Mouse (Mus musculus) midbrain, embryonic 13.5 days (tissue): ENCODE data around the gene Fgf16. TPM values are rescaled to one million over a fixed set of nuclear protein-coding genes. Genes with fewer than 3 reads are reported as not detected.

Experiments
- ATAC-seq: fragments of 200-750 bp; cut with Nextera tagmentation; 2 replicates; pipeline ENCODE4 v1.8.0; 2017; ENCODE audit warnings: mild to moderate bottlenecking, moderate TSS enrichment, moderate library complexity
- H3K27ac ChIP-seq: fragments of 300-500 bp; sonication (generic); 2 replicates; pipeline ENCODE4 v1.5.1; 2015; ENCODE audit warnings: inconsistent platforms, mild to moderate bottlenecking, moderate library complexity
- H3K27me3 ChIP-seq: fragments of 300-500 bp; sonication (generic); 2 replicates; pipeline ENCODE4 v1.6.1; 2015; ENCODE audit warnings: mild to moderate bottlenecking, inconsistent platforms
- H3K36me3 ChIP-seq: fragments of 300-500 bp; sonication (generic); 2 replicates; pipeline ENCODE4 v1.6.1; 2015; ENCODE audit warnings: mild to moderate bottlenecking, inconsistent platforms
- H3K4me1 ChIP-seq: fragments of 300-500 bp; sonication (generic); replicated peaks from 2 replicates; pipeline ENCODE4 v1.6.1; 2015; ENCODE audit warnings: inconsistent platforms
- H3K4me2 ChIP-seq: fragments of 300-500 bp; sonication (generic); replicated peaks from 2 replicates; pipeline ENCODE4 v1.6.1; 2015; ENCODE audit warnings: moderate library complexity, mild to moderate bottlenecking, inconsistent platforms
- H3K4me3 ChIP-seq: fragments of 300-500 bp; sonication (generic); replicated peaks from 2 replicates; pipeline ENCODE4 v1.5.1; 2015; ENCODE audit warnings: mild to moderate bottlenecking, inconsistent platforms
- H3K9ac ChIP-seq: fragments of 300-500 bp; sonication (generic); replicated peaks from 2 replicates; pipeline ENCODE4 v1.6.1; 2015; ENCODE audit warnings: mild to moderate bottlenecking, inconsistent platforms
- H3K9me3 ChIP-seq: fragments of 300-500 bp; sonication (generic); 2 replicates; pipeline ENCODE4 v1.6.1; 2016; ENCODE audit warnings: mild to moderate bottlenecking, inconsistent platforms
- WGBS: fragments of 180-500 bp; shearing (Covaris S2); methylation state at CpG from one replicate; pipeline ENCODE4 v1.1.7; 2015; 5-methylcytosine and 5-hydroxymethylcytosine counted together
- polyA plus RNA-seq: library from polyadenylated mRNA; unstranded; fragments of >200 nt; fragmentation: Nextera tagmentation; extraction: Ambion mirVana; gene quantifications from 2 replicates; pipeline ENCODE4 v1.2.1, GENCODE M21; 2015

Gene Fgf16
- polyA plus RNA-seq, 1 experiment from 2014 or later: not detected

- Histone ChIP-seq H3K9me3 (no peaks in the 10 kb centered on the region), H3K27me3 (peaks cover 63% of the 10 kb centered on the region), H3K36me3 (no peaks in the 10 kb centered on the region), H3K4me2 (no peak overlapping the region), H3K9ac (no peak overlapping the region), H3K27ac (no peak overlapping the region), H3K4me3 (no peak overlapping the region), H3K4me1 (0 out of 2 replicates have a peak, but pooled peaks cover 4% of the 10 kb centered on the region)
- WGBS: 87% methylated on average over 3 of the region's 3 CpGs
- no peak for ATAC-seq
Measured at GRCm38 (mm10) chrX:105767932-105768331, 3.9 kb downstream of the Fgf16 start.

- Histone ChIP-seq H3K4me2 (no peak overlapping the region), H3K4me3 (no peak overlapping the region), H3K27me3 (peaks cover 13% of the 10 kb centered on the region; the same call in 1 of the 2 replicates), H3K9me3 (no peaks in the 10 kb centered on the region), H3K4me1 (no peaks in the 10 kb centered on the region), H3K9ac (no peak overlapping the region), H3K36me3 (no peaks in the 10 kb centered on the region), H3K27ac (no peak overlapping the region)
- ATAC-seq: no peak
- WGBS: 93% methylated on average over 5 of the region's 5 CpGs
Measured at GRCm38 (mm10) chrX:105773281-105773680, 9.2 kb downstream of the Fgf16 start.

- H3K27ac ChIP-seq: no peak overlapping the region
- H3K9me3 ChIP-seq: no peaks in the 10 kb centered on the region
- no peaks in the 10 kb centered on the region for H3K4me1 ChIP-seq
- no peak overlapping the region for H3K4me2 ChIP-seq
- no peak overlapping the region for H3K9ac ChIP-seq
- 57% methylated on average over 8 of the region's 8 CpGs for WGBS
- peak; percentile 58 for ATAC-seq
- no peaks in the 10 kb centered on the region for H3K36me3 ChIP-seq
- H3K27me3 ChIP-seq: peaks cover 10% of the 10 kb centered on the region; the same call in 1 of the 2 replicates
- no peak overlapping the region for H3K4me3 ChIP-seq
Measured at GRCm38 (mm10) chrX:105794806-105795403, 30.8 kb downstream of the Fgf16 start.

GRCm38 (mm10) chrX:105824462-105824861 is 60.4 kb downstream of the Fgf16 start:
- peaks cover 16% of the 10 kb centered on the region; the same call in 1 of the 2 replicates for H3K36me3 ChIP-seq
- WGBS: 94% methylated on average over 5 of the region's 5 CpGs
- H3K9ac ChIP-seq: no peak overlapping the region
- no peak overlapping the region for H3K4me2 ChIP-seq
- H3K4me3 ChIP-seq: no peak overlapping the region
- ATAC-seq: no peak
- no peaks in the 10 kb centered on the region for H3K4me1 ChIP-seq
- H3K27ac ChIP-seq: no peak overlapping the region
- no peaks in the 10 kb centered on the region for H3K27me3 ChIP-seq
- H3K9me3 ChIP-seq: no peaks in the 10 kb centered on the region

Other genes with a start within 250 kb of the Fgf16 start
- gene Atrx, start 165.1 kb downstream of the Fgf16 start, polyA plus RNA-seq: 257 and 279 TPM in 2 replicates
- 25.7 and 26.1 TPM in 2 replicates for gene Magt1, start 247.6 kb downstream of the Fgf16 start, polyA plus RNA-seq